Mouse (Mus musculus) cortical plate, adult 2 months (tissue): ENCODE data around the gene Pllp.

Experiments used
- CTCF ChIP-seq: fragments of 200-500 bp; IDR thresholded peaks from 2 replicates; pipeline ENCODE4 v1.5.1; 2011; ENCODE audit warnings: mild to moderate bottlenecking, control low read depth, low read length; ENCODE audit not compliant: insufficient read depth; ENCODE audit errors: extremely low read depth
- POLR2A ChIP-seq: fragments of 200-500 bp; IDR thresholded peaks from 2 replicates; pipeline ENCODE4 v1.6.1; 2011; ENCODE audit warnings: mild to moderate bottlenecking, low read length, control low read depth; ENCODE audit not compliant: insufficient read depth; ENCODE audit errors: extremely low read depth

- TF ChIP-seq CTCF (no peak), POLR2A (peak; percentile 45; the same call in 1 of the 2 replicates)
Measured at GRCm38 (mm10) chr8:94695994-94696384, at the start of gene Pllp.
